Mouse (Mus musculus): ENCODE measurements around the gene Btbd16.

- TF ChIP-seq POLR2A (IDR thresholded peaks at IDR 0.05; ENCODE audit: extremely low read depth, insufficient read depth, low read length) (no peak), CTCF (IDR thresholded peaks at IDR 0.05; ENCODE audit: low read depth, low read length) (no peak)
These were observed 9.7 kb upstream of the Btbd16 start for GRCm38 (mm10) chr7:130764160-130764559.

All from liver, adult 2 months (tissue).